Mouse (Mus musculus): ENCODE measurements at regions not wholly inside any gene's neighbourhood (a gene's known extent, or its start where the extent isn't known, plus 50 kb on each side); places are given as distances from the start of the nearest gene placed in this dataset.

- TF ChIP-seq POLR2A (IDR thresholded peaks at IDR 0.05; ENCODE audit: borderline replicate concordance, low read depth, low read length) (no peak), CTCF (IDR thresholded peaks at IDR 0.05; ENCODE audit: low read depth, low read length) (no peak)
Measured at GRCm38 (mm10) chr8:89229144-89229543, 185.2 kb upstream of the Sall1 start.
